19 mouse cellular contexts compared by ENCODE assay signal in the genomic region with DNA sequence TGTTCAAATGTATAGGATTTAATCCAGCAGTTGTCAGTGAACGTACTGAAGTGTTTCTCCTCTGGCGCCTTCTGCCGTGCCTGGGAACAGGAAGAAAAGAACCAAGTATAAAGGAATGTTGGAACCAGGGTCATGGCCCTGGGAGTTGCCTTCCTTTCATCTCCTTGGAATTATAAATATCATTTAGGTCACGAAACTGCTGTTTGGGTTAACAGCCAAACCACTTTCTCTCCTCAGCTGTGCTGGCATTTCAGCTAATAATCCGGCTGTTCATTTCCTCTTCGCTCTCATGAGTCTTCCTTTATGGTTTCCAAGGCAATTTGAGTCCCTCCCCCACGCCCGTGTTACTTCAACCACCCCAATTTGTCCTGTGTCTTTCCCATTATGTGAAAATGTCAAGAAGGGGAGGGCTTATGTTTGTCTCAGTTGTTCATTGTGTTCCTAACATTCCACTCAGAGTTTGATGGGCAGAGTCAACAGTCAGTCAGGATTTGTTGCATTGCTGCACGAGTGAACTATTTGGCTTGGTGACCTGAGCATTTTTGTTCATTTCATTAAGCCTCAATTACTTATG.
DNase-seq lines count a peak whose midpoint lies in the region; ATAC-seq and TF ChIP-seq lines count a peak whose summit lies in the region.
"Had no signal": no experiment of that assay in that cellular context is flagged by ENCODE, and none has a peak within 500 bp of the region (broad histone marks: within the 10 kb centered on the region; RNA-seq: fewer than 3 reads in every experiment).

No protein-coding gene starts in this region.

- H3K4me2 ChIP-seq in hindbrain, postnatal 0 days (ENCODE audit: low read depth, low read length): no peak overlapping the region
- no peak overlapping the region for H3K4me2 ChIP-seq in neural tube, embryonic 15.5 days
- peak overlapping the region; percentile 25; the same call in 1 of the 2 replicates for H3K4me2 ChIP-seq in lung, embryonic 16.5 days (ENCODE audit: low read depth, low read length)
- H3K4me2 ChIP-seq in intestine, embryonic 15.5 days (replicated peaks): no peak overlapping the region
- H3K4me2 ChIP-seq: midbrain, embryonic 15.5 days had no signal

- no peak for ATAC-seq in hindbrain, postnatal 0 days
- ATAC-seq in neural tube, embryonic 15.5 days (ENCODE audit: low FRiP score): no peak
- ATAC-seq in lung, embryonic 16.5 days (ENCODE audit: low read depth): peak; percentile 64
- no peak for ATAC-seq in intestine, embryonic 15.5 days
- ATAC-seq: forebrain, embryonic 16.5 days; inflammation-experienced regulatory T-cells, adult 6 months; liver, postnatal 0 days; midbrain, embryonic 15.5 days; Patski had no signal

- no peaks in the 10 kb centered on the region for H3K9me3 ChIP-seq in hindbrain, embryonic 10.5 days
- no peaks in the 10 kb centered on the region for H3K9me3 ChIP-seq in hindbrain, postnatal 0 days (ENCODE audit: low read length)
- no peaks in the 10 kb centered on the region for H3K9me3 ChIP-seq in neural tube, embryonic 15.5 days (replicated peaks)
- H3K9me3 ChIP-seq in lung, embryonic 16.5 days (ENCODE audit: control insufficient read depth, low read length): no peaks in the 10 kb centered on the region
- H3K9me3 ChIP-seq in intestine, embryonic 15.5 days: no peaks in the 10 kb centered on the region
- H3K9me3 ChIP-seq: midbrain, embryonic 15.5 days had no signal

- 22% methylated on average over 9 of the region's 9 CpGs for WGBS in hindbrain, embryonic 10.5 days
- WGBS in hindbrain, postnatal 0 days: 47% methylated on average over 9 of the region's 9 CpGs
- 27% methylated on average over 9 of the region's 9 CpGs for WGBS in neural tube, embryonic 15.5 days
- WGBS in lung, embryonic 16.5 days: 34% methylated on average over 9 of the region's 9 CpGs
- 39% methylated on average over 9 of the region's 9 CpGs for WGBS in intestine, embryonic 15.5 days

- H3K4me3 ChIP-seq in hindbrain, embryonic 10.5 days: no peak overlapping the region
- no peak overlapping the region for H3K4me3 ChIP-seq in hindbrain, postnatal 0 days (ENCODE audit: low read length)
- H3K4me3 ChIP-seq in neural tube, embryonic 15.5 days (replicated peaks): no peak overlapping the region
- no peak overlapping the region for H3K4me3 ChIP-seq in lung, embryonic 16.5 days (ENCODE audit: low read length)
- H3K4me3 ChIP-seq in intestine, embryonic 15.5 days (replicated peaks): no peak overlapping the region
- H3K4me3 ChIP-seq: gastrocnemius, adult 2 months; heart, adult 2 months; midbrain, embryonic 15.5 days had no signal

- peak; percentile 20 for DNase-seq in hindbrain, embryonic 10.5 days (ENCODE audit: low spot score)
- DNase-seq in hindbrain, postnatal 0 days (ENCODE audit: low spot score): no peak
- peak; percentile 13 for DNase-seq in neural tube, embryonic 10.5 days (ENCODE audit: extremely low spot score, low spot score)
- DNase-seq in skeletal muscle tissue, adult 2 months (ENCODE audit: low read depth, low spot score): peak; percentile 0
- no peak for DNase-seq in spleen, adult 18-20 months
- DNase-seq: cerebellum, postnatal 36 days; heart, adult 2 months; kidney, postnatal 10 days; layer of hippocampus, adult 9-11 months; liver, postnatal 0 days; right cerebral cortex, postnatal 25 days had no signal

- H3K36me3 ChIP-seq in hindbrain, embryonic 10.5 days: no peaks in the 10 kb centered on the region
- H3K36me3 ChIP-seq in hindbrain, postnatal 0 days (ENCODE audit: insufficient read depth, low read length): no peaks in the 10 kb centered on the region
- no peaks in the 10 kb centered on the region for H3K36me3 ChIP-seq in neural tube, embryonic 15.5 days
- H3K36me3 ChIP-seq in lung, embryonic 16.5 days (ENCODE audit: control insufficient read depth, insufficient read depth, low read length): no peaks in the 10 kb centered on the region
- no peaks in the 10 kb centered on the region for H3K36me3 ChIP-seq in intestine, embryonic 15.5 days
- H3K36me3 ChIP-seq: midbrain, embryonic 15.5 days had no signal

- peaks cover 9% of the 10 kb centered on the region for H3K27me3 ChIP-seq in hindbrain, embryonic 10.5 days (ENCODE audit: insufficient read depth, poor library complexity, severe bottlenecking)
- no peaks in the 10 kb centered on the region for H3K27me3 ChIP-seq in hindbrain, postnatal 0 days (ENCODE audit: insufficient read depth, low read length)
- H3K27me3 ChIP-seq in neural tube, embryonic 15.5 days (replicated peaks): no peaks in the 10 kb centered on the region
- no peaks in the 10 kb centered on the region for H3K27me3 ChIP-seq in lung, embryonic 16.5 days (ENCODE audit: control insufficient read depth, insufficient read depth, low read depth, low read length)
- no peaks in the 10 kb centered on the region for H3K27me3 ChIP-seq in intestine, embryonic 15.5 days (replicated peaks)
- H3K27me3 ChIP-seq: midbrain, embryonic 15.5 days had no signal

- H3K27ac ChIP-seq in hindbrain, embryonic 10.5 days: no peak overlapping the region
- H3K27ac ChIP-seq in hindbrain, postnatal 0 days: no peak overlapping the region
- H3K27ac ChIP-seq in neural tube, embryonic 15.5 days (replicated peaks): no peak overlapping the region
- H3K27ac ChIP-seq in lung, embryonic 16.5 days (ENCODE audit: low read length): no peak overlapping the region
- no peak overlapping the region for H3K27ac ChIP-seq in intestine, embryonic 15.5 days
- H3K27ac ChIP-seq: gastrocnemius, adult 2 months; heart, adult 2 months; midbrain, embryonic 15.5 days had no signal

- TF ChIP-seq CTCF in hindbrain, postnatal 0 days (IDR thresholded peaks at IDR 0.05; ENCODE audit: low read depth): no peak

- peaks cover 8% of the 10 kb centered on the region; the same call in 1 of the 2 replicates for H3K4me1 ChIP-seq in hindbrain, embryonic 10.5 days (replicated peaks)
- H3K4me1 ChIP-seq in hindbrain, postnatal 0 days (ENCODE audit: insufficient read depth, low read length): no peaks in the 10 kb centered on the region
- H3K4me1 ChIP-seq in neural tube, embryonic 15.5 days: no peaks in the 10 kb centered on the region
- no peaks in the 10 kb centered on the region; the same call in 1 of the 2 replicates for H3K4me1 ChIP-seq in lung, embryonic 16.5 days (replicated peaks; ENCODE audit: control insufficient read depth, insufficient read depth, low read length)
- no peaks in the 10 kb centered on the region for H3K4me1 ChIP-seq in intestine, embryonic 15.5 days (replicated peaks)

- no peak overlapping the region for H3K9ac ChIP-seq in hindbrain, postnatal 0 days (replicated peaks; ENCODE audit: low read length)
- no peak overlapping the region for H3K9ac ChIP-seq in neural tube, embryonic 15.5 days (replicated peaks)
- H3K9ac ChIP-seq in lung, embryonic 16.5 days (ENCODE audit: low read length): no peak overlapping the region
- no peak overlapping the region for H3K9ac ChIP-seq in intestine, embryonic 15.5 days
- H3K9ac ChIP-seq: liver, postnatal 0 days; midbrain, embryonic 15.5 days had no signal

Comparison
In these comparisons a context has a peak if more than half of its experiments do, and no peak if none do; other contexts are left out.
1. DNase-seq: peak in hindbrain, embryonic 10.5 days (single experiment), neural tube, embryonic 10.5 days (single experiment) and skeletal muscle tissue, adult 2 months (single experiment); none in hindbrain, postnatal 0 days (single experiment) and spleen, adult 18-20 months (0 of 2).